Mouse (Mus musculus) thymus, postnatal 4 days (tissue): Measurements from ENCODE around the gene Atad1.
"Not testable (repeated sequence)": the region's sequence is repeated elsewhere in the genome, so short reads cannot be mapped to it uniquely, and the experiment has no call there.

Experiments
- DNase-seq: peaks from one replicate; pipeline ENCODE4 v3.0.0; 2021

Gene Atad1

GRCm38 (mm10) chr19:32740641-32741345 is 1.2 kb upstream of the Atad1 start:
- peak; percentile 64 for DNase-seq

DNA sequence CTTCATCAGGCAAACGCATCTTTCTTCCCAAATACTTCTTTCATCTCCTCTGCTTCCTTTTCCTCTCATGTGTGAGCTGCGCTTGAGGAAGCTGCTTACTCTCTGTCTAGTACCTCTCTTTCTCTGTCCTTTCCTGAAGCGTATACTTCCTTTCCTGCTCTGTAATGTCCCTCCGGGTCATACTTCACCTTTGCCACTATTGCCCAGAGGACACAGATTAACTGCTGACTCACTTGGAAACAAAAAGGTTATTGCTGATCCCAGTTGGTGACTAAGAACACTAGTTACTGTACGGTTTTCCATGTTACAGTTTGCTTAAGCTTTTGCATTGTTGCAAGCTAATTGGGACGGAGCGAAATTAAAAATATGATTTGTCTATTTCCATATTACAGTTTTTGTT is 1.7 kb downstream of the Atad1 start:
- no peak for DNase-seq

GRCm38 (mm10) chr19:32732922-32733321 is 6.7 kb downstream of the Atad1 start:
- DNase-seq, result no peak

DNA sequence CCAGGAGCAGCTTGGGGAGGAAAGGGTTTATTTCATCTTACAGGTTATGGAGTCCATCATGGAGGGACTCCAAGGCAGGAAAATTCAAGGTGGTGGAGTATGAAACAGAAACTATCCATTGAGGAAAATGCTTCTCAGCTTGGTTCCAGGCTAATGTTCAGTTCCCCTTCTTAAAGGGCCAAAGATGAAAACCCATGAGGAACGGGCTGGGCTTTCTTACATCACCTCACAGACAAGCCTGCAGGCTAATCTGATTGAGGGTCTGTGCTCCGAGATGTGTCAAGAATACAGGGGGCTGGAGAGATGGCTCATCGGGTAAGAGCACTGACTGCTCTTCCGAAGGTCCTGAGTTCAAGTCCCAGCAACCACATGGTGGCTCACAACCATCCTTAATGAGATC is 9.8 kb downstream of the Atad1 start:
- no peak for DNase-seq

GRCm38 (mm10) chr19:32726451-32727325 is 12.9 kb downstream of the Atad1 start:
- DNase-seq, result peak; percentile 78

DNA sequence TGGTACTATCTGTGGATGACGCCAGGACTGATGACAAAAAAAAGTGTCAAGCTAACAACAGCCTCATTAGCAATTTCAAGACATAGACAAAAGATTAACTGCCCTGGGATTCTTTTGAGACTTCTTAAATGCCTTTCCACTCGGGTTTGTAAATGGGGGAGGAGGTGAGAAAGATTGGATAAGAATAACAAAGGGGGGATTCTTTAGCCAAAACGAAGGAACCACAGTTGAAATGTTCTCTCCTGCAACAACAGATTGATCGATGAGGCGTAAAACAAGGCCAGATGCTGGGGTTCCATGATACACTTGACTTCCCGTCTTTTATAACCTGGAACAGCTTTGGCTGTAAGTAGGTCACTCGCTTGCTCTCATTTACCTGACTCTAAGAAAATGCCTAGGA is 15.8 kb downstream of the Atad1 start:
- DNase-seq, result no peak

DNA sequence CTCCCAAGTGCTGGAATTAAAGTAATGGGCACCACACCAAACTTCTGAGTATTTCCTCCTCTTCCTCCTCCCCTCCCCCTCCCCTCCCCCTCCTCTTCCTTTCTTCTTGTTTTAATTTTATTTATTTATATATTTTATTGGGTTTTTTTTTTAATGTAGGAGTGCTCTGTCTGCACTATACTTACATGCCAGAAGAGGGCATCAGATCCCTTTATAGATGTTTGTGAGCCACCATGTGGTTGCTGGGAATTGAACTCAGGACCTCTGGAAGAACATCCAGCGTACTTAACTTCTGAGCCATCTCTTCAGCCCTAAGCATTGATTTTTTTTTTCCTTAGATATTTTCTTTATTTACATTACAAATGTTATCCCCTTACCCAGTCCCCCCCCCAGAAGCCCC is 19.3 kb downstream of the Atad1 start:
- DNase-seq, result no peak

DNA sequence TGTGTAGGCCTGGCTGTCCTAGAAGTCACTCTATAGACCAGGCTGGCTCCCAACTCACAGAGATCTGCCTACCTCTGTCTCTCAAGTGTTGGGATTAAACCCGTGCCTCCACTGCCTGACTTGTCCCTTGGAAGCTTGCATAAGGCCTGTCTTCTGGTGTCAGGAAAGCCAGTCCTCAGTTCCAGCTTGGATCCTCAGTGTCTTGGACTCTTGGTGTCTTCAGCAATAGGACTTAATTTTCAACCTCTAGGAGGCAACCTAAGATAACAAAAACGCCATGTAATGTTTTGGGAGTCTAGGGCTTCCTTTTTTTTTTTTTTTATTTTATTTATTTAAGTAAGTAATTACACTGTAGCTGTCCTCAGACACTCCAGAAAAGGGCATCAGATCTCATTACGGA is 22.0 kb downstream of the Atad1 start:
- DNase-seq, result no peak

DNA sequence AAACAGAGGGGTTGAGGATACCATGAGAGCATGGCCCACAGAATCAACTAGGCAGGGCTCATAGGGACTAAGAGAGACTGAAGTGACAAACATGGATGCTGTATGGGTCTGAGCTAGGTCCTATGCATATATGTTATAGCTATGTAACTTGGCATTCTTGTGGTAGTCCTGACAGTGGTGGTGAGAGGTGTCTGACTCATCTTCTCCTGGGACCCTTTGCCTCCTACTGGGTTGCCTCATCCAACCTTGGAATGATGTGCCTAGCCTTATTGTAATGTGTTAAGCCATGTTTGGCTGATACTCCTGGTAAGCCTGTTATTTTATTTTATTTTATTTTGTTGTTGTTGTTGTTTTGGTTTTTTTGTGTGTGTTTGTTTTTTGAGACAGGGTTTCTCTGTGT is 23.9 kb downstream of the Atad1 start:
- no peak for DNase-seq

DNA sequence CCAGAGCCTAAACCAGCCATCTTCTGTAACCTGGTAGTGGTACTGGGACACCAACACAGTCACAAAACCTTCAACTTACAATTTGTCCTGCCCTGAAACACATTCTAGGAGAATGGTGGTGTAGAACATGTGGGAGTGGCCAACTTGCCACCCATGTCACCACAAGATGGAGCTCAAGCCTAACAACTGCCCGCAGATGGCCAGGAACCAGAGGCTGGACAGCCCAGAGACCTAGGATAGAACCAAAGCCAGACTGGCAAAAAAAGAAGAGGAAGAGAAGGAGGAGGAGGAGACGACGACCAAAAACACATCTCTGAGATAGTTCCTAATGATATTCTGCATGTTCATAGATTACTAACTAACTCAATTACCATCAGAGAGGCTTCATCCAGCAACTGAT is 24.4 kb downstream of the Atad1 start:
- DNase-seq, result peak; percentile 78

DNA sequence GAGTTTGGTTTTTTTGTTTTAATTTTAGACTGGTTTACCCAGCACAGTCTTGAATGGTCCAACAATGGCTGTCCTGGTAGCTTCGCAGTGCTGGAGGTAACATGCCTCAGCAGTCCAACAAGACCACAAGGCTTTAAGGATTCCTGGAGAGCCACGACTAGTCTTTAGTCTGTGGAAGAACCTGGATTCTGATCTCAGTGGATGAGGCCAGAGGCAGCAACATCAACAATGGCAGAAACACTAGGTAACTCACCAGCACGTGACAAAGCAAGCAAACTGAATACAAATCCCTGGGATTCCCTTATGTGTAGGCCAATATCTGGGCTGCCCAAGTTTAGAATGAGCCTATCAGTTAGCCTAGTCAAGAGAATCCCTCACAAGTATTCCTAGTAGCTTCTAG is 26.1 kb downstream of the Atad1 start:
- no peak for DNase-seq

GRCm38 (mm10) chr19:32712588-32713042 is 27.0 kb downstream of the Atad1 start:
- peak; percentile 87 for DNase-seq

DNA sequence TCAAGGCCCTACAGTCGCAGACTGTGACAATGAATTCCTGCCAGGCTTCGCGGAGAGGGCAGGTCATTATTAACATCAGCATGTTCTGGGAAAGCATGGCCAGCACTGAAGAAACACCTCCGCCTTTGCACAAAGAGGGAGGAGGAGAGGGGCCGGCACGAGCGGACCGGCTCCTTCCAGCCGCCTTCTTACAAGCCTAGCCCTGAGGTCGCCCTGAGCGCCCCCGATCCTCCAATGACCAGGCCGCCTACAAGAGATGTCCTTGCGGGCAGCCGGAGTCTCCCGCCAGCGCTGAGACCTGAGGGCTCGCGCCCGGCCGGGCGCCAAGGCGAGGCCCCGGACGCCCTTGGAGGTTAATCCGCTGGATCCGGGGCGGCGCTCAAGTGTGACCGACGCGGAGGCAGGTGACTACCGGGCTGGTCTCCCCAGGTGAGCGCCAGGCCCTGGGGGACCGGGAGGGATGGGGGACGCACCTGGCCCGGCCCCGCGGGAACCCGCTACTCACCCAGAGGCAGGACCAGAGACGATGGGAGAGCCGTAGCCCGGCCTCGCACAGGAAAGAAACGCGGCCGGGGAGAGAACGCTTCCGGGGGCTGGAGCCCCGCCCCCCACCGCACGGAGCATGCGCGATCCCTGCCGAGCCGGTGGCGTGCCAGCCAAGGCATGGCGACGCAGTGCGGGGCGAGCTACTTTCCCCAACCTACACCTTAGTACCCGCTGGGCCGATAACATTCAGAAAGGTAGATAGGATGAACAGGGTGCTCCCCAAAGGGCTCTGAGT is 27.6 kb downstream of the Atad1 start:
- DNase-seq, result peak; percentile 96

GRCm38 (mm10) chr19:32710288-32710687 is 29.3 kb downstream of the Atad1 start:
- no peak for DNase-seq

- no peak for DNase-seq
Observed at GRCm38 (mm10) chr19:32708996-32709395, 30.6 kb downstream of the Atad1 start.

DNA sequence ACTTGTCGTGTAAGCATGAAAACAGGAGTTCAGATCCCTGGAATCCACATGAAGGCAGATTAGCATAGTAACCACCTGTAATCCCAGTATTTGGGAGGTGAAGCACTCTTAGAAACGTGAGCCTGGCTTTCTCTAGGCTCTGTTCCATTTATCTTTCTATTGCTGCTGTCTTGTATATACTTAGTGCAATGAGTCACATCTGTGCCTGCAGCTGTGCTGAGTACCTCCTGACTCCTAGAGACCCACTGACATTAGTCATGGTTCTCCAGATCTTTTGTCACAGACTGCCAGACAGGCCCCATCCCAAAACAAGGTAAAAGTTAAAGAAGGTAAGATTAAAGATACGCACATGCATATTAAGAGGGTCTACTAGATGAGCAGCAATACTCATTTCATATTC is 37.4 kb downstream of the Atad1 start:
- DNase-seq, result no peak

DNA sequence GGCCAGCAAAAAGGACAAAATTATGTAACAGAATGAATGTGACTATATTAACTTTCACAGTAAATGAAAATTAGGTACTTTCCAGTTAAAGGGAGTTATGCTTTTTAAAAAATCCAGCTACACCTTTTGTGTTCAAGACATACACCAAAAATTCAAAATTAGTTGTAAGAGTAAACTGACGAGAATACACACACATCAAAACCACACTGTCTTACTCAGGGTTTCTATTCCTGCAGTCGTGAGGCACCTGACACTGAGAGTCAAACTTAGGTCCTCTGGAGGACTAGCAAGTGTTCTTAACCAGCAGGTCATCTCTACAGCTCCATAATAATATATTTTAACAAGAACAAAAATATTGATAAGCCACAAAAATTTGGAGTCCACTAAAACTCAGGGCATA is 42.9 kb downstream of the Atad1 start:
- no peak for DNase-seq

GRCm38 (mm10) chr19:32689724-32690123 is 49.9 kb downstream of the Atad1 start:
- DNase-seq, result peak; percentile 23

DNA sequence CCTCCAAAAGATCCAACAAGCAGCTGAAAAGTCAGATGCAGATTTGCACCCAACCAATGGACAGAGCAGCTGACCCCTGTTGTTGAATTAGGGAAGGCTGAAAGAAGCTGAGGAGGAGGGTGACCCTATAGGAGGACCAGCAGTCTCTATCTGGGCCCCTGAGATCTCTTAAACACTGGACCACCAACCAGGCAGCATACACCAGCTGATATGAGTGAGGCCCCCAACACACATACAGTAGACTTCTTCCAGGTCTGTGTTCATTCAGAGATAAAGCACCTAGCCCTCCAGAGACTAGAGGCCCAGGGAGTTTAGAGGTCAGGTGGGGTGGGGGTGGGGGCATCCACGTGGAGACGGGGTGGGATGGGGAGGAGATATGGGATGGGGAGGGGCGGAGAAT is 51.4 kb downstream of the Atad1 start:
- not testable (repeated sequence) for DNase-seq

GRCm38 (mm10) chr19:32687721-32688120 is 51.9 kb downstream of the Atad1 start:
- DNase-seq, result no peak

GRCm38 (mm10) chr19:32683081-32683480 is 56.5 kb downstream of the Atad1 start:
- no peak for DNase-seq

DNA sequence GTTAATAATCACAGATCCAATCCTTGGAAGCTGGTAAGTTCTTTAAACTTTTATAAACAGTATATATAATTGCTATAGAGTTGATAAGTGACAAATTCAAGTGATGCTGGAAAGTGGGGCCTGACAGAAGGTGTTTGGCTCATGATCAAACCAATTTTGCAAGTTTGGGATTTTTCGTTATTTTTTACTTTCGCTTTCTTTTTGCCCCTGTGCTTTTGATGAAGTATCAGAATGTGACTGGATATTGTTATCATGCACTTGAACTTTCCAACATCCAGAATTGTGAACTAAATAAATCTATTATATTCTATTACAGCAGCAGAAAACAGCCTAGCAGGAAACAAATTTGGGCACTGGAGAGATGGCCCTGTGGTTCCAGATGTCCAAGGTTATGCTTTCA is 58.7 kb downstream of the Atad1 start:
- DNase-seq, result no peak

DNA sequence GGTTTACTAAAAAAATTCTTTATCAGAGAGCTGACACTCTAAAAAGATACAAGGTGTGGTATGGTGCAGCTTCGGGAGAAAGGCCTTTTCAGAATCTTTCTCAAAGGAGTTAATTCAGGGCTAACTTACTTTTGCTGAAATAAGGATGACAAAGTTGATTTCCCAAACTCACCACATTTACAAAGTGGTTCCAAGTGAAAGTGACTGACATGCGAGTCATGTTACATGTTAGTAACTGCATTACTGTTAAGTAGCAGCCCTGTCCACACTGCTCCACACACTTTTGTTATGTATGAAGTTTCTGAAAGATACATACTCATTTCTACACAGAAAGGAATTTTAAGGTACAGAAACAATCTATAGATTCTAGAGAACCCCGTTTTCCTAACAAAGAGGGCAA is 63.8 kb downstream of the Atad1 start:
- DNase-seq, result no peak
